Mouse (Mus musculus): Measurements from ENCODE around the gene Ncoa1.
"Not testable (repeated sequence)": the region's sequence is repeated elsewhere in the genome, so short reads cannot be mapped to it uniquely, and the experiment has no call there.

The Ncoa1 gene

GRCm38 (mm10) chr12:4313824-4314223 is 163.2 kb downstream of the Ncoa1 start:
- no peak for DNase-seq (ENCODE audit: low spot score)

GRCm38 (mm10) chr12:4306712-4307313 is 170.2 kb downstream of the Ncoa1 start:
- no peak for DNase-seq (ENCODE audit: low spot score)

- DNase-seq (ENCODE audit: low spot score) = no peak
Measured at GRCm38 (mm10) chr12:4299300-4299699, 177.7 kb downstream of the Ncoa1 start.

GRCm38 (mm10) chr12:4298626-4299025 is 178.4 kb downstream of the Ncoa1 start:
- DNase-seq (ENCODE audit: low spot score) = no peak

- DNase-seq (ENCODE audit: low spot score) = no peak
Measured at GRCm38 (mm10) chr12:4295881-4296280, 181.1 kb downstream of the Ncoa1 start.

- DNase-seq (ENCODE audit: low spot score) = no peak
Measured at GRCm38 (mm10) chr12:4295281-4295680, 181.7 kb downstream of the Ncoa1 start.

GRCm38 (mm10) chr12:4293813-4294212 is 183.2 kb downstream of the Ncoa1 start:
- DNase-seq (ENCODE audit: low spot score) = no peak

GRCm38 (mm10) chr12:4285186-4285585 is 191.8 kb downstream of the Ncoa1 start:
- no peak for DNase-seq (ENCODE audit: low spot score)

- no peak for DNase-seq (ENCODE audit: low spot score)
Measured at GRCm38 (mm10) chr12:4279878-4280277, 197.1 kb downstream of the Ncoa1 start.

- DNase-seq (ENCODE audit: low spot score) = no peak
Measured at GRCm38 (mm10) chr12:4278978-4279755, 197.8 kb downstream of the Ncoa1 start.

- peak; percentile 22 for DNase-seq (ENCODE audit: low spot score)
Measured at GRCm38 (mm10) chr12:4271078-4271477, 205.9 kb downstream of the Ncoa1 start.

- DNase-seq (ENCODE audit: low spot score) = no peak
Measured at GRCm38 (mm10) chr12:4267765-4268164, 209.2 kb downstream of the Ncoa1 start.

GRCm38 (mm10) chr12:4252742-4253655 is 224.0 kb downstream of the Ncoa1 start:
- no peak for DNase-seq (ENCODE audit: low spot score)

GRCm38 (mm10) chr12:4249786-4250185 is 227.2 kb downstream of the Ncoa1 start:
- no peak for DNase-seq (ENCODE audit: low spot score)

- DNase-seq (ENCODE audit: low spot score) = no peak
Measured at GRCm38 (mm10) chr12:4245742-4246141, 231.2 kb downstream of the Ncoa1 start.

- no peak for DNase-seq (ENCODE audit: low spot score)
Measured at GRCm38 (mm10) chr12:4243805-4244204, 233.2 kb downstream of the Ncoa1 start.

GRCm38 (mm10) chr12:4240281-4240680 is 236.7 kb downstream of the Ncoa1 start:
- DNase-seq (ENCODE audit: low spot score) = not testable (repeated sequence)

- no peak for DNase-seq (ENCODE audit: low spot score)
Measured at GRCm38 (mm10) chr12:4237481-4237880, 239.5 kb downstream of the Ncoa1 start.

- DNase-seq (ENCODE audit: low spot score) = peak; percentile 98
Measured at GRCm38 (mm10) chr12:4233572-4234508, 243.1 kb downstream of the Ncoa1 start, which contains the start of the genes Ptrhd1 and Cenpo. TSS of gene Ptrhd1 (plus strand) at chr12:4234027. TSS of gene Cenpo (minus strand) at chr12:4234294.

- DNase-seq (ENCODE audit: low spot score) = no peak
Measured at GRCm38 (mm10) chr12:4232777-4233176, 244.2 kb downstream of the Ncoa1 start.

GRCm38 (mm10) chr12:4230156-4230555 is 246.8 kb downstream of the Ncoa1 start:
- no peak for DNase-seq (ENCODE audit: low spot score)

Measured in layer of hippocampus, adult 9-10 months (tissue).